In the genomic region with DNA sequence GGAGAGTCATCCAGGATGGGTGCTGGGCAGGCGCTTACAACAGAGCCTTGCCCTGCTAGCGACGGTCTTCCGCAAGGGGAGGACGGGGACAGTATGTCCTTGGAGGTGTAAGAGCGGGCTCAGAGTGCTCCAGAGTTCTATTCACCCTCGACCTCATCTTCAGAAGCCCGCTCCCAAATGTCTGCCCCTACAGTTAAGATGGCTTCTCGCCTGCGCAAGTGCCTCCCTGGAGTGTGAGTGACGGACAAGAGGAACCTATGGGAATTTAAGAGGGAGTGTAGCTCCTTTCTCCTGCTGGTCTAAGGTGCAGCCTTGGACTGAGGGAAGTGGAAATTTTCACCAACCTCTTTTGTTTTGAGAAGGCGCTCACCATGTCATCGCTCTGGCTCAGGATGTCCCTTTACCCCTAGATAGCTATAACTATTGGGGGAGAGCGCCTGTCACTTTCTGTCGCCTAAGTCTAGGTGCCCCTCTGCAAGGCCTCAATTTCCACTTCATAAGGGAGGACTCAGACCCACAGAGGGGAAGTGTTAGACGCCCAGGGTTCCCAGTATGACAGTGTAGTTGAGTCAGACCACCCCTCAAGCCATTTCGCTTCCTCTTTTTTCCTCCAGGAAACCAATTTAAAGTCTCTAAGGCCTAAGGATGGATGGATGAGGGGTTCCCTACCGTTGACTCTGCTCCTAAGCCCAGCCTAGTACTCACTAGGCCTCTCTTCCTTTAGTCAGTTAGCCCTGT, we compare ENCODE assay signal across 8 mouse cellular contexts. TPM values are rescaled to one million over a fixed set of nuclear protein-coding genes. Genes with fewer than 3 reads are reported as not detected.
DNase-seq lines count a peak whose midpoint lies in the region; ATAC-seq lines count a peak whose summit lies in the region.

TSS of gene Ppm1m (minus strand) at position 212 of the 738 bp plus-strand sequence.

- H3K4me2 ChIP-seq in kidney, embryonic 16.5 days (replicated peaks; ENCODE audit: low read depth, low read length), result peak within 1 kb of the TSS; percentile 77
- H3K4me2 ChIP-seq in midbrain, embryonic 13.5 days (replicated peaks), result peak within 1 kb of the TSS; percentile 67

- ATAC-seq in kidney, embryonic 16.5 days (ENCODE audit: low FRiP score, low TSS enrichment), result peak; percentile 4; the same call in 1 of the 2 replicates
- peak; percentile 43 for ATAC-seq in granulocyte monocyte progenitor cell, adult 5-6 weeks (replicated peaks; ENCODE audit: poor library complexity, severe bottlenecking)
- no peak for ATAC-seq in midbrain, embryonic 13.5 days

- DNase-seq in kidney, postnatal 36 days, result no peak
- no peak for DNase-seq in adrenal gland, adult 2 months
- DNase-seq in large intestine, adult 2 months (ENCODE audit: low read depth, low spot score), result no peak
- DNase-seq in urinary bladder, postnatal 25 days (ENCODE audit: low spot score), result no peak
- DNase-seq in kidney, postnatal 10 days, result no peak

- peak within 1 kb of the TSS; percentile 81 for H3K9ac ChIP-seq in kidney, embryonic 16.5 days (replicated peaks; ENCODE audit: low read length)
- H3K9ac ChIP-seq in midbrain, embryonic 13.5 days (replicated peaks), result peak within 1 kb of the TSS; percentile 60

- peak within 1 kb of the TSS; percentile 72 for H3K4me3 ChIP-seq in kidney, embryonic 16.5 days (ENCODE audit: low read length)
- peak within 1 kb of the TSS; percentile 48 for H3K4me3 ChIP-seq in midbrain, embryonic 13.5 days (replicated peaks)

- H3K9me3 ChIP-seq in kidney, embryonic 16.5 days (ENCODE audit: low read length), result no peaks in the 10 kb centered on the region
- no peaks in the 10 kb centered on the region for H3K9me3 ChIP-seq in midbrain, embryonic 13.5 days

- peak within 1 kb of the TSS; percentile 68 for H3K27ac ChIP-seq in kidney, embryonic 16.5 days (ENCODE audit: low read length)
- no peak within 1 kb of the TSS for H3K27ac ChIP-seq in midbrain, embryonic 13.5 days

- H3K27me3 ChIP-seq in kidney, embryonic 16.5 days (ENCODE audit: insufficient read depth, low read length), result no peaks in the 10 kb centered on the region
- H3K27me3 ChIP-seq in midbrain, embryonic 13.5 days, result peaks cover 11% of the 10 kb centered on the region; the same call in 1 of the 2 replicates

- H3K36me3 ChIP-seq in kidney, embryonic 16.5 days (ENCODE audit: insufficient read depth, low read length), result peaks cover 16% of the 10 kb centered on the region
- H3K36me3 ChIP-seq in midbrain, embryonic 13.5 days, result no peaks in the 10 kb centered on the region

- WGBS in kidney, embryonic 16.5 days, result 45% methylated on average over 18 of the region's 18 CpGs
- 69% methylated on average over 18 of the region's 18 CpGs for WGBS in large intestine, adult 2 months
- 39% methylated on average over 18 of the region's 18 CpGs for WGBS in midbrain, embryonic 13.5 days

- peaks cover 40% of the 10 kb centered on the region for H3K4me1 ChIP-seq in kidney, embryonic 16.5 days (ENCODE audit: insufficient read depth, low read length)
- H3K4me1 ChIP-seq in midbrain, embryonic 13.5 days (replicated peaks), result peaks cover 46% of the 10 kb centered on the region

RNA-seq across cellular contexts. Expression of gene Ppm1m, which starts in this region (rescaled TPM):
- polyA plus RNA-seq in kidney, embryonic 16.5 days (2015; fragmentation: Nextera tagmentation; extraction: Ambion mirVana), result 56.8 and 58.8 TPM in 2 replicates
- 100 to 1,000 TPM in 1 of 2 experiments, 10 to 100 TPM in 1; 84.6 to 135 TPM for total RNA-seq in adrenal gland, adult 2 months (2021)
- polyA plus RNA-seq in adrenal gland, adult 2 months (2012; rRNA removed), result 216 and 273 TPM in 2 replicates
- total RNA-seq in granulocyte monocyte progenitor cell, adult 5-6 weeks (2014; fragmentation: Nextera tagmentation), result 34.1 and 42.6 TPM in 2 replicates
- 12.5 and 23.4 TPM in 2 replicates for total RNA-seq in granulocyte monocyte progenitor cell, adult 5-6 weeks (2017)
- polyA plus RNA-seq in large intestine, adult 2 months (2012; rRNA removed), result 14.6 and 15.7 TPM in 2 replicates
- 16.7 and 16.9 TPM in 2 replicates for polyA plus RNA-seq in midbrain, embryonic 13.5 days (2015; fragmentation: Nextera tagmentation; extraction: Ambion mirVana)
